Mouse (Mus musculus): ENCODE measurements at regions not wholly inside any gene's neighbourhood (a gene's known extent, or its start where the extent isn't known, plus 50 kb on each side); places are given as distances from the start of the nearest gene placed in this dataset.
A peak's percentile ranks its signal among the peaks of the same experiment; 100 is the strongest.

DNA sequence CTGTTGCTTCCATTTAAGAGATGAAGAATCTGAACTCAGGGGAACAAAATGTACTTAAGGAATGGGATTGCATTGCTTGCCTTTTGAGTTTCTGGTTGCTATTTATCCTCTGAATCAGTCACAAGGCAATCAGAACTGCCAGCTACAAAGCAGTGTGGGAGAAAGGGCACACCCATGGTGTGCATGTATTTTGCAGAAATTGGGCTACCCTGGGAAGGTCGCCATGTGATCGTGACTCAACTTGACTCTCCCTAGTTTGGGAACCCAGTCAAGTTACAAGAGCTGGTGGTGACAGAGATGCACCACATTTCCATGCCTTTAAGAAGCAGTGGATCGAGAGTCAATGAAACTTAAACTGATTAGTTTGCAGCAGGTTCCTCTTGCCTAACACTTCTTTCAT is 98.5 kb upstream of the Pard3b start:
- no peak for ATAC-seq (ENCODE audit: low FRiP score, low read depth)
- H3K27ac ChIP-seq = no peak overlapping the region
- 88% methylated on average over 3 of the region's 3 CpGs for WGBS
- no peak overlapping the region for H3K4me2 ChIP-seq (replicated peaks)
- H3K4me1 ChIP-seq = no peaks in the 10 kb centered on the region
- no peaks in the 10 kb centered on the region for H3K36me3 ChIP-seq
- H3K9me3 ChIP-seq = no peaks in the 10 kb centered on the region
- H3K4me3 ChIP-seq = no peak overlapping the region
- H3K27me3 ChIP-seq (replicated peaks) = no peaks in the 10 kb centered on the region
- no peak overlapping the region for H3K9ac ChIP-seq

DNA sequence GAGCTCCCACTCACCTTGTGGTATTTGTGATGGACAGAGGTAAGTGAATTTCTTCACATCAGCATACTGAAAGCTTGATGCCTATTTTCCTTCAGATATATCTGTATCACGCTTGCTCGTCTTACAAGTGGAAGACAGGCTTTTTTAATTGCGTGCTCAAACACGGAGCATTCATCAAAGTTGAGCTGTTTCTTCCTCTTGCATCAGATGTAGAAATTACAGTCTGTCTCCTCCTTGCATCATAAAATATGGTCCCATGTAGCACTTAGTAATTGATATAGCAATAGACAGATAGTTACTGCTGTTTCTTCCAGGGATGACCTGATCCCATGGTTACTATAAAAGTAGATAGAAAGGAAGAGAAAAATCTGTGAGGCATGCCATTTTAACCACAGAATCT is 97.5 kb upstream of the Pard3b start:
- no peak overlapping the region for H3K4me2 ChIP-seq (replicated peaks)
- H3K4me3 ChIP-seq = no peak overlapping the region
- no peaks in the 10 kb centered on the region for H3K4me1 ChIP-seq
- no peak for ATAC-seq (ENCODE audit: low FRiP score, low read depth)
- no peaks in the 10 kb centered on the region for H3K9me3 ChIP-seq
- no peak overlapping the region for H3K27ac ChIP-seq
- 92% methylated on average over 4 of the region's 4 CpGs for WGBS
- no peaks in the 10 kb centered on the region for H3K27me3 ChIP-seq (replicated peaks)
- H3K9ac ChIP-seq = no peak overlapping the region
- H3K36me3 ChIP-seq = no peaks in the 10 kb centered on the region

DNA sequence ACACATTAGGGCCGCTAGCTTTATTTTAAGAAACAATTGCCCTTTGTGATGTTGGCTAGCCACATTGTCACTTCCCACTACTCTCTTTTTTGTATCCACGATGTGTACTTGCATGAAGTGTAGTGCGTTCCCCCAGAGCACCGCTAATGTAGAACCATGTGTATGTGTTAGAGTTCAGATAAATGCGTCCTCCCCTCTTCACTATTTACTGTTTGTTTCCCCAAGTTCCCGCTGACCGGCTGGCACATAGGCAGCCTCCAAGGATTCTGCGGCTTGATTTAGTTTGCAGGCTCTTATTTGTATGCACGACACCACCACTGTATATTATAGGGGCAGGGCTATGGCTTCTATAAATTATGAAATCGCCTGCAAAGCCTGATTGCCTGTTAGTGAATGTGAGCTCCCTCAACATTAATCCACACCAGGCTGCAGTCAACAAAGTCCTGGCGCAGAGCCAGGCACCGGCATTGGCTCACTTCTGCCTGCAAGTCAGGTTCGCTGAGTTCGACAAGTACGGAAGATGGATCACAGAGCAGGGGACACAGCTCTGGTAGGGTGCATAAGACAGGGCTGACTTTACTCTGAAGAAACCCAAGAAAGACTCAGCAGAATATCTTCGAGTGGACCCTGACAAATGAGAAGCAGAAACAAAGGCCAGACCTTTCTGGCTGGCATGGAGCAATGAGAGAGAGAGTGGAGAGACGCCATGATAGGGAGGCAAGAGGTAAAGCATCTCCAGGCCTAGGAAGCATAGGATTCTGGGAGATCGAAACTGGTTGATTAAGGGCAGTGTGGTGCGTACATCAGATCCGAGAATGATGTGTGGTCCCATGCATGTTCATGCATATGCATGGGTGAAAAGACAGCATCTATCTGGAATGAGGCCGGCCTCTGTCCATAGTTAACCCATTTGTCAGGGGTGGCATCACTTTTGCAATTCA is 85.8 kb upstream of the Pard3b start:
- ATAC-seq (ENCODE audit: low FRiP score, low read depth) = peak; percentile 83
- H3K27ac ChIP-seq = peak overlapping the region; percentile 26; the same call in 1 of the 2 replicates
- H3K4me2 ChIP-seq (replicated peaks) = peak overlapping the region; percentile 12; the same call in 1 of the 2 replicates
- H3K4me3 ChIP-seq = no peak overlapping the region
- H3K9me3 ChIP-seq = no peaks in the 10 kb centered on the region
- no peaks in the 10 kb centered on the region for H3K36me3 ChIP-seq
- H3K4me1 ChIP-seq = no peaks in the 10 kb centered on the region; the same call in 1 of the 2 replicates
- no peaks in the 10 kb centered on the region for H3K27me3 ChIP-seq (replicated peaks)
- WGBS = 57% methylated on average over 21 of the region's 21 CpGs
- no peak overlapping the region for H3K9ac ChIP-seq

DNA sequence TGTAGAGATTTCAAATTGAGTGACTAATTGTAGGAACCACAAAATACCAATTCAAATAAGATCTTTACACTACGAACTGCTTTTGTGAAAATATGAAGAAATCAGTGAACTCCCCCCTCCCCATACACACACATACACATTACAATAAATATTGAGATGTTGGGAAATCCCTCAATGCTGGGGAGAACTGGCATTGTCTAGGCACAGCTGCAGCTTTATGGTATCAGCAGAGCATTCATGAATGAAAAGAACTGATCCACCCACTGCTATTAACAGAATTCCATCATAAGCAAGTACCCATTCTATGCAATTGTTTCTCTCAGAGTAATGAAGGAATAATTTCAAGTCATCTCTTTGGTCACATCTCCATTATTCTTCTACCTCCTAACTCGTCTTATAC is 79.1 kb upstream of the Pard3b start:
- 76% methylated on average over 2 of the region's 2 CpGs for WGBS
- no peak overlapping the region for H3K4me2 ChIP-seq (replicated peaks)
- no peaks in the 10 kb centered on the region for H3K9me3 ChIP-seq
- H3K4me1 ChIP-seq = no peaks in the 10 kb centered on the region
- H3K27me3 ChIP-seq (replicated peaks) = no peaks in the 10 kb centered on the region
- no peak for ATAC-seq (ENCODE audit: low FRiP score, low read depth)
- H3K9ac ChIP-seq = no peak overlapping the region
- H3K36me3 ChIP-seq = no peaks in the 10 kb centered on the region
- H3K27ac ChIP-seq = no peak overlapping the region
- no peak overlapping the region for H3K4me3 ChIP-seq

DNA sequence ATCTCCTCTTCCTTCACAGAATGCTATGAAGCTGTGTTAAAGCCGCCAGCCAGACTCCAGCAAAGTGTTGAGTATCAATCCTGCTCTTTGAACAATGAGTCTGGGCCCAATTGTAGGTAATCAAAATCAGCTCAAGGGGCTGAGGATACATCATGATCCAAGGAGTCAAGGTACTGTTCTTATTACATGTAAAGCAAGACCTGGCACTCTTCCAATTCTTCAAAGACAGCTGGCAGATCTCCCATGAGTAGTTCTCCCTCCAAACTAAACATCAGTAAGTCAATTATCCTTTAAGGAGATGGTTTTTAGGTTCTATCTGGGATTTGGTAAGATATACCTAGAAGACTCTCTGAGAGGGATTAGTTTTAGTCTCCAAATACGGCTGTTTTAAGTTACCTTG is 76.5 kb upstream of the Pard3b start:
- ATAC-seq (ENCODE audit: low FRiP score, low read depth) = no peak
- no peaks in the 10 kb centered on the region for H3K27me3 ChIP-seq (replicated peaks)
- no peaks in the 10 kb centered on the region for H3K9me3 ChIP-seq
- no peak overlapping the region for H3K9ac ChIP-seq
- no peak overlapping the region for H3K27ac ChIP-seq
- H3K4me1 ChIP-seq = no peaks in the 10 kb centered on the region
- WGBS = 92% methylated on average over 2 of the region's 2 CpGs
- no peak overlapping the region for H3K4me3 ChIP-seq
- H3K4me2 ChIP-seq (replicated peaks) = no peak overlapping the region
- no peaks in the 10 kb centered on the region for H3K36me3 ChIP-seq

DNA sequence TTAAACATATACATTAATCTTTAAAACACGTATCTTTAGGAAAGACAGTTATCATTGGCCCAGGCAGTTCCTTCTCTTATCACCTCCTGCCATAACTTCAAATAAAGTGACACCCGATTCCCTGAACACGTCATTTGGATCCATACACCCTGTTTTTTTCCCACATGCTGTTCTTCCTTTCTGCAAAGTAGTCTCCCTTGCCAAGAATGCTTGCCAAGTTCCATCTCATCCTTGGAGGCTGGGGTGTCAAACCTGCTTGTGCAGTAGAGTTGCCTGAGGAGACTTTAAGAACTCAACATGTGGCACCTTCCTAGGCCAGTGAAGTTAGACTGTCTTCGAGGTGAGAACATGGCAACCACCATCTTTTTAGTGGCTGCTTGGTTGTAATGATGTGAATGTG is 73.2 kb upstream of the Pard3b start:
- no peak overlapping the region for H3K9ac ChIP-seq
- H3K4me1 ChIP-seq = no peaks in the 10 kb centered on the region
- H3K27me3 ChIP-seq (replicated peaks) = no peaks in the 10 kb centered on the region
- ATAC-seq (ENCODE audit: low FRiP score, low read depth) = no peak
- H3K4me3 ChIP-seq = no peak overlapping the region
- H3K36me3 ChIP-seq = no peaks in the 10 kb centered on the region
- WGBS = 92% methylated on average over 4 of the region's 4 CpGs
- no peak overlapping the region for H3K4me2 ChIP-seq (replicated peaks)
- H3K27ac ChIP-seq = no peak overlapping the region
- H3K9me3 ChIP-seq = no peaks in the 10 kb centered on the region

DNA sequence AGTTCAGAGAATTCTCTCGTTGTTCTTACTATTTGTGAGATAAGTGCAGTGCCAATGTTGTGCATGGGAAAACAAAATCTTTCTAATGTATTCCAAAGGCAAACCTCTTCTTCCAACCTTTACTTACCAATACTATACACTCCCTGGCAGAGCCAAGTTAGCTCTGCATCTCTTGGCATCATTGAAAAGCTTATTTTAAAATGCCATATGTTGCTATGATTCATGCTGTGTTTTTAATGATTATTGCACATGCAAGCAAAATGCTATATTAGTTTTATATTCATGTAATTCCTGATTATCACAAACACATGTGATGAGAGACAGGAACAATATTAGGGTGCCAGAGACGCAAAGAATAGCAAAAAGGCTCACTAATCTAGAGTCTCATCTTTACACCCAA is 64.3 kb upstream of the Pard3b start:
- no peaks in the 10 kb centered on the region for H3K9me3 ChIP-seq
- H3K9ac ChIP-seq = no peak overlapping the region
- no peak overlapping the region for H3K4me2 ChIP-seq (replicated peaks)
- H3K27me3 ChIP-seq (replicated peaks) = no peaks in the 10 kb centered on the region
- H3K4me3 ChIP-seq = no peak overlapping the region
- no peaks in the 10 kb centered on the region for H3K36me3 ChIP-seq
- H3K27ac ChIP-seq = no peak overlapping the region
- ATAC-seq (ENCODE audit: low FRiP score, low read depth) = no peak
- 88% methylated on average over 2 of the region's 2 CpGs for WGBS
- no peaks in the 10 kb centered on the region for H3K4me1 ChIP-seq

DNA sequence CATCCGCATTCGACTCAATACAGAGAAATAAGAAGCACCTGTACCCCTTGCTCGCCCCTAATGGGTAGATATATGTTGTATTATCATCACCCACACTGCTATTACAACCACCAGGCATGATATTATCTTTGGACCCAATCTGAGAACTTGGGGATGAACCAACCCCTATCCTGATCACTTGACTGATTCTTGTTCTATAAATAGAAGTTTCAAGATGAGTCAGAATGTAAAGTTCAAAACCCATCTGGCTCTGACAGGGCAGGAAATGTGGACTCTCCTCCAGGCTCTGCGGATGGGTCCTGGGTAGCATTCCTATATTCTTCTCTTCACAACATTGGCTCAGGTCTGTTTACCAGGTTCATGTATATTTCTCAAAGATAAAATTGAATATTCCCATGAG is 61.9 kb upstream of the Pard3b start:
- 85% methylated on average over 4 of the region's 4 CpGs for WGBS
- no peaks in the 10 kb centered on the region for H3K27me3 ChIP-seq (replicated peaks)
- no peak overlapping the region for H3K9ac ChIP-seq
- no peak overlapping the region for H3K27ac ChIP-seq
- no peak overlapping the region for H3K4me3 ChIP-seq
- no peak for ATAC-seq (ENCODE audit: low FRiP score, low read depth)
- no peak overlapping the region for H3K4me2 ChIP-seq (replicated peaks)
- H3K4me1 ChIP-seq = no peaks in the 10 kb centered on the region
- no peaks in the 10 kb centered on the region for H3K36me3 ChIP-seq
- no peaks in the 10 kb centered on the region for H3K9me3 ChIP-seq

DNA sequence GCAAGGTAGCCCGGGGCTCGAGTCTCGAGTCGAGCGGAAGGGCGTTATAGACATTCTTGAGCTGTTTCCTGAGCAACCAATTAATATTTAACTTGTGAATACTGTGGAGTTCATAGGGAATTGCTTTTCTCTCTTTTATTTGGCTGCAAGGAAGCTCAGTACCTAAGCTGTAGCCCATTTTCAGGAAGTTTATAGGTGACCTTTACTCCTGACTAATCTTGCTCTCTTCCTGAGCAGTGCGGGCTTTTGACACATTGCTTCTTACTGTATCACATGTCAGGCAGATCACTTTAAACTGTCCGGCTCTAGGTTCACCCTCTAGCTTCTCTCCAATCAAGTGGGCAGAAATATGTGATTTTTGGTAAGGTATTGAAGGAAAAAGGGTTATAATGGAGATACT is 51.4 kb upstream of the Pard3b start:
- no peak overlapping the region for H3K4me2 ChIP-seq (replicated peaks)
- WGBS = 87% methylated on average over 8 of the region's 8 CpGs
- H3K9ac ChIP-seq = no peak overlapping the region
- H3K36me3 ChIP-seq = no peaks in the 10 kb centered on the region
- H3K4me3 ChIP-seq = no peak overlapping the region
- no peaks in the 10 kb centered on the region for H3K27me3 ChIP-seq (replicated peaks)
- H3K4me1 ChIP-seq = no peaks in the 10 kb centered on the region
- no peak for ATAC-seq (ENCODE audit: low FRiP score, low read depth)
- no peaks in the 10 kb centered on the region for H3K9me3 ChIP-seq
- H3K27ac ChIP-seq = no peak overlapping the region

Data from neural tube, embryonic 12.5 days (tissue).